Mouse (Mus musculus) bone marrow, adult 2 months (tissue): Measurements from ENCODE around the gene Snx10. TPM values are rescaled to one million over a fixed set of nuclear protein-coding genes. Genes with fewer than 3 reads are reported as not detected.
A peak's percentile ranks its signal among the peaks of the same experiment; 100 is the strongest.

Source experiments
- H3K27ac ChIP-seq: fragments of 200-500 bp; 2 replicates; pipeline ENCODE4 v1.5.1; 2012; ENCODE audit warnings: low read depth, mild to moderate bottlenecking, control low read depth, inconsistent platforms, low read length; ENCODE audit not compliant: control insufficient read depth, poor library complexity, insufficient read depth
- H3K4me1 ChIP-seq: fragments of 200-500 bp; 2 replicates; pipeline ENCODE4 v1.6.1; 2011; ENCODE audit warnings: low read length; ENCODE audit not compliant: control insufficient read depth, insufficient read depth
- H3K4me3 ChIP-seq: fragments of 200-500 bp; replicated peaks from 2 replicates; pipeline ENCODE3; 2011; ENCODE audit warnings: mild to moderate bottlenecking, low read depth, low read length, control low read depth; ENCODE audit not compliant: control insufficient read depth
- CTCF ChIP-seq: fragments of 200-500 bp; IDR thresholded peaks from 2 replicates; pipeline ENCODE4 v1.5.1; 2011; ENCODE audit warnings: low read length, control low read depth; ENCODE audit not compliant: control insufficient read depth, insufficient read depth
- POLR2A ChIP-seq: fragments of 200-500 bp; IDR thresholded peaks from 2 replicates; pipeline ENCODE4 v1.6.1; 2011; ENCODE audit warnings: low read depth, mild to moderate bottlenecking, control low read depth, low read length, borderline replicate concordance; ENCODE audit not compliant: control insufficient read depth
- WGBS: fragments of 180-500 bp; shearing (Covaris S2); methylation state at CpG from one replicate; pipeline ENCODE4 v1.1.7; 2018; 5-methylcytosine and 5-hydroxymethylcytosine counted together
- polyA plus RNA-seq: library from polyadenylated mRNA; stranded (reverse); fragments of >200 nt; gene quantifications from 2 replicates; pipeline ENCODE4 v1.2.4, GENCODE M21; 2011; ENCODE audit warnings: low replicate concordance; ENCODE audit not compliant: missing spikeins, insufficient read depth, insufficient read length

Gene Snx10
- polyA plus RNA-seq, 1 experiment, result 18.5 TPM

DNA sequence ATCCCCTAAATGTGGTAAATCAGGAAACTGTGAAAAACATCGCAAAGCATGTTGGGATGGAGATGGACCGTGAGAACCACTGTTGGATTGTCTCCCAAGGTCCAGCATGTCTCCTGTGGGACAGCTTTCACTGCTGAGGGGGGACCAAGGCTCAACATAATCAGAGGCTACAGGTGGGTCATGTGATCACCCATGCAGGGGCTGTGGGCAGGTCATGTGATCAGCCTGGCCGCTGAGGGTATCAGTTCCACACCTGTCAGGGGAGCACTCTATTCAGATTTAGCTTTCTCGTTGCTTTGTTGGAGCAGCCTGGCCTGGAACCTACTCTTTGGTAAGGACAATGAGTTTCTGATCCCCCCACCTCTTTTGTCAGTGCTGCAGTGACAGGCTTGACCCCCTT is 18.4 kb downstream of the Snx10 start:
- H3K4me3 ChIP-seq, result no peak overlapping the region
- no peak overlapping the region for H3K27ac ChIP-seq
- no peak for TF ChIP-seq CTCF
- TF ChIP-seq POLR2A, result no peak
- peaks cover 5% of the 10 kb centered on the region; the same call in 1 of the 2 replicates for H3K4me1 ChIP-seq
- 80% methylated on average over 4 of the region's 4 CpGs for WGBS

DNA sequence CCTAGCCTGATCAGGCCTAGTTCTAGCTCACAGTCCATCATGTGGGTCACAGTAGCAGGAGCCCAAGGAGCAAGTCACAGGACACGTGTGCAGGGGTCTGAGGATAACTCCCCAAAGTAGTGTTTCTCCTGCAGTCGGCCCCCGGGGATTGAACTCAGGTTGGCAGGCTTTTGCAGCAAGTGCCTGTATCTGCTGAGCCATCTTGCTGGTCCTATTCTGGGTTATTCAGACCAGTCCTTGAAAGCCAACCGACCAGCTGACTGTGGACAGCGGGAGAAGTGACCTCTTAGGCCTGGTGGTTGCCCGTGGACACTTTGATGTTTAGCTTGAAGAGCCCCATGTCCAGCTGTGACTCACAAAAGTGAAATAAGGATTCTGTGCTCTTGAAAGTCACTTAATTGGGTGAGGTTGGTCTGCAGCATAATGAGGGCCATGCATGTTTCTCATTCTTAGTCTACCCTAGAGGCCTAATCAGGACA is 20.0 kb downstream of the Snx10 start:
- Histone ChIP-seq H3K4me1 (peaks cover 5% of the 10 kb centered on the region; the same call in 1 of the 2 replicates), H3K27ac (no peak overlapping the region), H3K4me3 (no peak overlapping the region)
- WGBS, result 81% methylated on average over 6 of the region's 6 CpGs
- TF ChIP-seq POLR2A (no peak), CTCF (no peak)

DNA sequence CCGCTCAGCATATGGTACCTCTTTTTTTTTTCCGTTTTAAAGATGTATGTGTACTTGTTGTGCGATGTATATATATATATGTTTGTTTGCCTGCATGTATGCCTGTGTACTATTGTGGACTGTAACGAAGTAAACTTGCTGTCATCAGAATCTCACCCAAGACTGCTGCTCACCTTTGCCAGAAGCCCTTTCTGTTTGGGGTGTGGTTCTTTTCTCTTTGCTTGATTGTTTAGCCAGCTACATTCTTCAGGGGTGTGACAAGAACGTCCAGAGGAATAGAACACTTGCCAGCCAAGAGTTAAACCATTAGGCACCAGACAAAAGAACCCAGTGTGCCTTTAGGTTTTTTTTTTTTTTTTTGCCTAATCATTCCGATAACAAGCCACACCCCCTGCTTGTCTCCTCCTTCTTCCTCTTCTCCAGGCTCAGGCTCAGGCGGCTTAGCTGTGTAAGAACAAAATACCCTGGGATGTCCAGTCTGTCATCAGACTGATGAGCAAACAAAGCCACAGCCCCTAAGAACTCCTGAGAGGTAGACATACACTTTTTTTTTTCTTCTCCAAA is 20.5 kb downstream of the Snx10 start:
- Histone ChIP-seq H3K27ac (no peak overlapping the region; the same call in 1 of the 2 replicates), H3K4me1 (peaks cover 5% of the 10 kb centered on the region; the same call in 1 of the 2 replicates), H3K4me3 (peak overlapping the region; percentile 48)
- 37% methylated on average over 7 of the region's 7 CpGs for WGBS
- TF ChIP-seq POLR2A (no peak), CTCF (no peak)

DNA sequence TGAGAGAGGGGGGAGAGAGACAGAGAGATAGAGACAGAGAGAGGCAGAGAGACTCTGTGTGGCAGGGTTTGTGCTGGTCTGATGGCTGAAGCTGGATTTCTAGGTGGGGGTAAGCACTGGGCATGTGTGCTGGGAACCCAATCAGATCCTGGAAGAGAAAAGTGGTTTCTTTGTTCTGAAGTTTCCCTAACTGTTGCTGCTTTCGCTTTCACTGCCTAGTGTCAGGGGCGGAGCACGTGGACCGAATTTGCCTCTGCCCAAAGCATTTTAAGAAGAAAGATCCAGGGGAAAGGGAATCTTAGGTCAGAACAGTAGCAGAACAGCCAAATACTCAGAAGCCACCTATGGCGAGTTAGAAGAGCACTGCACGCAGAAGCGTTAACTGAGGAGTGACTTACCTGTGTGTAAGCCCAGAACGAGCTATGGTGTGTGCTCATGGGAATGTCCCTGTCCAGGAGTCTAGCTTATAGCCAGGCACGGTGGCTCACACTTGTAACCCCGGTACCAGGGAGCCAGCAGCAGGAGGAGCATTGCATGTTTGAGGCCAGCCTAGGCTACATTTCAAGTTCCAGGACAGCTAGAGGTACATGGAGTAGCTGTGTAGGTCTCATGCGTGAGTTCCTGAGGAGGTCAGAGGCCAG is 21.6 kb downstream of the Snx10 start:
- TF ChIP-seq POLR2A, result no peak
- no peak for TF ChIP-seq CTCF
- Histone ChIP-seq H3K4me1 (peaks cover 5% of the 10 kb centered on the region), H3K4me3 (peak overlapping the region; percentile 54), H3K27ac (peak overlapping the region; percentile 62)
- WGBS, result 1% methylated on average over 11 of the region's 11 CpGs

DNA sequence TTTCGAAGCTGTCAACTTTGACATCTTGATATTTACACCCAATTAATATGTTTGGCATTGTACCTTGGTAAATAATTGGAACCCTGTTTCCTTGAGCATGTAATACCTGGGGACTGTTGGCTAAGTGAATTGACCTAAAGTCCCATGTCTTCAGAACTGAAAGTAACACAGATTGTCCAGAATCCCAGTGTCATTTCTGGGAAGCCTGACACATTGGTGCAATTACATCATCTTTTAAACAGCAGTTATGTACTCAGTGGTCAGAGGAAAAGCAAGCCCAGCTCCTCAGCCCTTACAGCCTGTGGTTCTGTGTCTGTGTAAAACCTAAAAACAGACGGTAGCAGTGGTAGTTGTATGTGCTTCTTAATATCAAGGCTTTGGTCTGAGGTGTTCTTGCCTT is 22.4 kb downstream of the Snx10 start:
- TF ChIP-seq POLR2A, result no peak
- TF ChIP-seq CTCF, result no peak
- H3K4me1 ChIP-seq, result peaks cover 2% of the 10 kb centered on the region
- WGBS, result 32% methylated on average over 2 of the region's 2 CpGs
- H3K4me3 ChIP-seq, result no peak overlapping the region
- no peak overlapping the region for H3K27ac ChIP-seq

DNA sequence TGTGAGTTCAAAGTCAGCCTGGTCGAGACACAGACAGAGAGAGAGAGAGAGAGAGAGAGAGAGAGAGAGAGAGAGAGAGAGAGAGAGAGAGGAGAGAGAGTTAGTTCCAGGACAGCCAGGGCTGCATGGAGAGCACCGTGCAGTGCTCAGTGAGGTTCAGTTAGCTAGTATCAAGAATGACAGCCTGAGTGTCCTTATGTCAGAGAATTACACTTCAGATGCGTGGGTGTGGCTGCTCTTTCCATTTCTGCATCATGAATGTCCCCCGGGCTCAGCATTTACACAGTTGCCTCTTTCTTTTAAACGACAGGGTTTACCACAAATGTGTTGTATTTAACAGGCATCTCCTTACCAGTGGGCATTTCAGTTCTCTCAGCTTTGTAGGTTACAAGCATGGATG is 25.1 kb downstream of the Snx10 start:
- no peak for TF ChIP-seq CTCF
- TF ChIP-seq POLR2A, result no peak
- H3K4me3 ChIP-seq, result no peak overlapping the region
- peaks cover 2% of the 10 kb centered on the region for H3K4me1 ChIP-seq
- WGBS, result 62% methylated on average over 5 of the region's 5 CpGs
- no peak overlapping the region for H3K27ac ChIP-seq

DNA sequence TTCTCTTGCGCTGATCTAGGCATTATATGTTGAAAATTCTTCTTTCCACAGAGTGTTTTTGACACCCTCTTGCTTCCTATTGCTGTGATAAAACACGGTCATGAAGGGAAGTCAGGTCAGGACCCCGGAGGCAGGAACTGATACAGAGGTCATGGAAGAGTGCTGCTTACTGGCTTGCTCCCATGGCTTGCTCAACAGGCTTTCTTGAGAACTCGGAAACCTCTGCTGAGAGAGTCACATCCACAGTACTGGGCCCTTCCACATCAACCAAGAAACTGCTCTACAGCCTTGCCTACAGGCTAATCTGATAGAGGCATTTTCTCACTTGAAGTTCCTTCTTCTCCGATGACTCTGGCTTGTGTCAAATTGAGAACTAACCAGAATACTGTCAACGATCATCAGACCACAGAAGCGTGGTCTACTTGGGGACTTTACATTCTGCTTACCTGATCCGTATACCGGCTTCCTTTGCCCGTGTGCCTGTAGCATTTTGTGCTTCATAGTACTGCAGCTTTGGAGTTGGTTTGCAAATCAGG is 27.6 kb downstream of the Snx10 start:
- WGBS, result 22% methylated on average over 10 of the region's 10 CpGs
- TF ChIP-seq POLR2A (no peak), CTCF (no peak)
- no peak overlapping the region for H3K4me3 ChIP-seq
- H3K27ac ChIP-seq, result peak overlapping the region; percentile 41; the same call in 1 of the 2 replicates
- peaks cover 2% of the 10 kb centered on the region for H3K4me1 ChIP-seq

DNA sequence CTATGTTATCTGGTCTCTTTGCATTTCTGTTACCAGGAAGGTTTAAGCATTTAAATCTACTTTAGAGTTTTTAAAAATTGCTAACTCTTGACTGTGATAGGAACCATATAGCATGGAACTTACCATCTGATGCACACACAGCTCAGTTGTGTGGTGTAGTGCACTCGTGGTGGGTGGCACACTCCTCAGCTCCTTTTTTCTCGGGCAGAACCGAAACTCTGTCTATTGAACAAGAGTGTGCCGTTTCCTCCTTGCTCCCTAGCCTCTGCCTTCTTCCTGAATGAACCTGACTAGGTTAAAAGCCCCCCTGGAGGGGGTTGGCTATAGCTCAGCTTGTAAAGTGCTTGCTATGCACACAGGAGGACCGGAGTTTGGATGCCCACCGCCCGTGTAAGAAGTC is 32.9 kb downstream of the Snx10 start:
- TF ChIP-seq CTCF (no peak), POLR2A (no peak)
- no peaks in the 10 kb centered on the region; the same call in none of the 2 replicates for H3K4me1 ChIP-seq
- no peak overlapping the region for H3K4me3 ChIP-seq
- 53% methylated on average over 7 of the region's 7 CpGs for WGBS
- H3K27ac ChIP-seq, result no peak overlapping the region
